Mouse (Mus musculus): Measurements from ENCODE around the gene Des. TPM values are rescaled to one million over a fixed set of nuclear protein-coding genes. Genes with fewer than 3 reads are reported as not detected.

Des gene
- total and polyA plus RNA-seq, 2 experiments from 2014 or later: 1.2 to 2.6 TPM

DNA sequence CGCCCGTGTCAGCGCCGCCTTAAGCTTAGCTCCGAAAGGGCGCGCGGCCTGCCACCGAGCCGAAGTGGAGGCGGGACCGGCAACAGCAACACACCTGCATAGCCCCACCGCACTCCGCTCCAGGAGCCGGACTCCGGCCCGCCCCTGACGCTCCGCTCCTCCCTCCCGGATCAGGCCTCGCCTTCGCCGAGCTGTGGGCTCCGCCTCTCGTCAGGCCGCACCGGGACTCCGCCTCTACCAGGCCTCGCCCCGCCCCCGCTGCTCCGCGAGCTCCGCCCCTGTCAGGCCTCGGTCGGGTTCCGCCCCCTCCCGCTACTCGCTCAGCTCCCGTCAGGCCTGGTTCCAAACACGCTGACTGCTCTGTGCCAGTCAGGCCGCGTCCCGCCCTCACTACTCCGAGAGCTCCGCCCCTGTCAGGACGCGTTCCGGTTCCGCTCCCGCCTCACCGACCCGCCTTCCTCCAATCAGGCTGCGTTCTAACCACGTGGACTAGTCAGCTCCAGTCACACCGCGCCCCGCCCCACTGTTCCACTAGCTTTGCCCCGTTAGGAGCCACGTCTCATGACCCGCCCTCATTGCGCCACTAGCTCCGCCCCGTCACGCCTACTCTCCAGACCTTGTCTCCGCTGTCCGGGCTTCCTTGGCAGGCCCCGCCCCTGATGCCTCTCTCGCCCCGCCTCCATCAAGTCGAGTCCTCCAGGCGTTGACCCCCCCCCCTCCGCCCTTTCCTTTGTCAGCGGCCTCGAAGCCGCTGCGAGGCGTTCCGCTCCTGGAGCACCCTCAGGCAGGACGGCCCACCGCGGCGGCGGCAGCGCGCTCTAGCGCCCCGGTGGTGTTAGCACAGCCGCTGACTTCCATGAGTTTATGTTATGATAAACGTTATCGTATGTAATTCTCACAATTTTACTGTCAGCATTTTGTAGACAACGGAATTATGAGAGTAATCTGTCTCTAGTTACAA lies 42.6 kb upstream of the Des start, which contains the start of gene Dnpep:
Gene Dnpep, minus strand, starts transcription at position 750 of the 961 bp plus-strand sequence.
- no peaks in the 10 kb centered on the region for H3K27me3 ChIP-seq (ENCODE audit: insufficient read depth, low read length)
- peak within 1 kb of the TSS; percentile 86 for H3K27ac ChIP-seq
- H3K9ac ChIP-seq (replicated peaks; ENCODE audit: low read length): peak within 1 kb of the TSS; percentile 68
- TF ChIP-seq CTCF (IDR thresholded peaks at IDR 0.05; ENCODE audit: low read depth): peak; percentile 70
- under 1% methylated on average over 84 of the region's 92 CpGs for WGBS
- H3K4me2 ChIP-seq (ENCODE audit: low read depth, low read length): peak within 1 kb of the TSS; percentile 81
- H3K4me3 ChIP-seq (ENCODE audit: low read length): peak within 1 kb of the TSS; percentile 76
- peak; percentile 98 for ATAC-seq
- H3K9me3 ChIP-seq (ENCODE audit: low read length): no peaks in the 10 kb centered on the region
- H3K36me3 ChIP-seq (ENCODE audit: insufficient read depth, low read length): peaks cover 18% of the 10 kb centered on the region; the same call in 1 of the 2 replicates
- peak; percentile 100 for DNase-seq (ENCODE audit: low spot score)
- peaks cover 7% of the 10 kb centered on the region; the same call in 1 of the 2 replicates for H3K4me1 ChIP-seq (ENCODE audit: insufficient read depth, low read length)

DNA sequence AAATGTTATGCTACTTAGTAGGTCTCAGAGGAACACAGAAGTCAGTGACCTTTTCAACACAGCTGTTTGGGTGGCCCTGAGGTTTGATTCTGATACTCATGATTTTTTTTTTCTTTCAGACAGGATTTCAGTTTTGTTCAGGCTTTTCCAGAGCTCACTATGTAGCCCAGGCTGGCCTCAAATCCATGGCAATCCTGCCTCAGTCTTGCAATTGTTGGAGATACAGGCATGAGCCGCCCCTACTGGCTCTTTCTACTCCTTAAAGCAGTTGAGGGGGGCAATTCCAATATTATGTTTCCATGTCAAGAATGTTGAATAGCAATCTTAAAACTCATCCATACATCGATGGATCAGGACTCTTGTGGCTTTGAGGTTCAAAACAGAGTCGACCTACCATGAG lies 41.8 kb upstream of the Des start:
- ATAC-seq: no peak

DNA sequence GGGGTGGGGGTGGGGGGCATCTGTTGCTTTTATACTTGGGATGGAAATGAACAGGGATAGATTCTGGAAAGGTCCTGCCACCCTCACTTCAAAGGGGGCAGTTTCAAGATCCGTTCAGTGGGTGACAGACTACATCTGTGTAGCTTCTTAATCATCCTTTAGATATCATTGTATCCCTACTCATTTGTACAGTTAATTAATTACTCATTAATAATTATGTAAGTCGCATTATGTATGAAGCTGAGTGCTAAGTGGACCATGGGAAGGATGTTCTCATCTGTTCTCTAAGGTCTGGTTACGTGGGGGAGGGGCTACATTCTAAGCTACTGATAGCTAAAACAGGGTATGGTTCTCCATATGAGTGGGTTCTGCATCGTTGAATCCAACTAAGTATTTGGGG lies 41.4 kb upstream of the Des start:
- DNase-seq (ENCODE audit: low spot score) (no peak), ATAC-seq (no peak)
- H3K36me3 ChIP-seq (ENCODE audit: insufficient read depth, low read length): peaks cover 7% of the 10 kb centered on the region; the same call in 1 of the 2 replicates
- H3K4me1 ChIP-seq (ENCODE audit: insufficient read depth, low read length): peaks cover 7% of the 10 kb centered on the region; the same call in 1 of the 2 replicates
- H3K9me3 ChIP-seq (ENCODE audit: low read length): no peaks in the 10 kb centered on the region
- H3K4me3 ChIP-seq (ENCODE audit: low read length): no peak overlapping the region
- no peaks in the 10 kb centered on the region for H3K27me3 ChIP-seq (ENCODE audit: insufficient read depth, low read length)
- no peak for TF ChIP-seq CTCF (IDR thresholded peaks at IDR 0.05; ENCODE audit: low read depth)
- no peak overlapping the region for H3K4me2 ChIP-seq (ENCODE audit: low read depth, low read length)
- 87% methylated on average over 4 of the region's 4 CpGs for WGBS
- H3K27ac ChIP-seq: no peak overlapping the region
- no peak overlapping the region for H3K9ac ChIP-seq (replicated peaks; ENCODE audit: low read length)

More for the DNA sequence above, 41.8 kb upstream of the Des start:
- Histone ChIP-seq H3K27me3 (ENCODE audit: insufficient read depth, low read length) (no peaks in the 10 kb centered on the region), H3K4me2 (ENCODE audit: low read depth, low read length) (peak overlapping the region; percentile 43), H3K9me3 (ENCODE audit: low read length) (no peaks in the 10 kb centered on the region), H3K36me3 (ENCODE audit: insufficient read depth, low read length) (peaks cover 10% of the 10 kb centered on the region; the same call in 1 of the 2 replicates), H3K27ac (peak overlapping the region; percentile 68; the same call in 1 of the 2 replicates), H3K9ac (replicated peaks; ENCODE audit: low read length) (no peak overlapping the region; the same call in 1 of the 2 replicates), H3K4me1 (ENCODE audit: insufficient read depth, low read length) (peaks cover 7% of the 10 kb centered on the region; the same call in 1 of the 2 replicates), H3K4me3 (ENCODE audit: low read length) (peak overlapping the region; percentile 76; the same call in 1 of the 2 replicates)
- WGBS: 67% methylated on average over 3 of the region's 3 CpGs
- DNase-seq (ENCODE audit: low spot score): no peak
- no peak for TF ChIP-seq CTCF (IDR thresholded peaks at IDR 0.05; ENCODE audit: low read depth)

DNA sequence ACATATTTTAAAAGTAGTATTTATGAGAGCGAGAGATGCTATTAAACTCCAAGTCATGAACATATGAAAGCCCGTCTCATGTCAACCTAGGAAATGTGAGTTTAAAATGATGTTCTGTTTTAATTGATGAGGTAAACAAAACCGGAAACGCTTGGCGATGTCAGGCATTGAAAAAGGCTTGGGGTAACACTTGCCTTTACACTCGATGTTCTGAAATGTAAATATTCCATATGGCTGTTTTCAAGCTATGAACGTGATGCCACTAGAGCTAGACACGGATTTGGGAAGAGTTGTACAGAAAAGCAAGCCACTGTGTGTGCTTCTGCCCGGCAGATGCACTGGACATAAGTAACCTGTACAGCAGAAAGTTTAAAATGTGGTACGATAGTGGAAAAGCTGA lies 41.0 kb upstream of the Des start:
- Histone ChIP-seq H3K9me3 (ENCODE audit: low read length) (no peaks in the 10 kb centered on the region), H3K36me3 (ENCODE audit: insufficient read depth, low read length) (peaks cover 4% of the 10 kb centered on the region; the same call in 1 of the 2 replicates), H3K4me2 (ENCODE audit: low read depth, low read length) (no peak overlapping the region), H3K27me3 (ENCODE audit: insufficient read depth, low read length) (no peaks in the 10 kb centered on the region), H3K9ac (replicated peaks; ENCODE audit: low read length) (no peak overlapping the region), H3K4me3 (ENCODE audit: low read length) (no peak overlapping the region), H3K4me1 (ENCODE audit: insufficient read depth, low read length) (peaks cover 7% of the 10 kb centered on the region; the same call in 1 of the 2 replicates), H3K27ac (no peak overlapping the region)
- TF ChIP-seq CTCF (IDR thresholded peaks at IDR 0.05; ENCODE audit: low read depth): no peak
- WGBS: 91% methylated on average over 10 of the region's 10 CpGs
- ATAC-seq: no peak
- DNase-seq (ENCODE audit: low spot score): no peak

DNA sequence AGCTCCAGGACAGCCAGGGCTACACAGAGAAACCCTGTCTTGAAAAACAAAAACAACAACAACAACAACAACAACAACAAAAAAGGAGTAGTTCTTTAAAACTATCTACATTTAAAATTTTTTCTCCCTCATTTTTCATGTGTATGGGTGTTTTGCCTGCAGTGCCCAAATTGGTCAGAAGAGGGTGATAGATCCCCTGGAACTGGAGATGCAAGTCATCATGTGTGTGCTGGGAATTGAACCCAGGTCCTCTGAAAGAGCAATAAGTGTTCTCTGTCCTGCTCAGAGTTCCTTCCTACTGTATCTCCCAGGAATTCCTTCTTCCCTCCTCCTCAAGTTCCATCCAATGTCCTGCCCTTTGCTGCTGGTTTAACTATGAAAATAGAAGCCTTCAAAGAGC lies 32.7 kb upstream of the Des start:
- Histone ChIP-seq H3K27ac (no peak overlapping the region), H3K4me1 (ENCODE audit: insufficient read depth, low read length) (no peaks in the 10 kb centered on the region), H3K27me3 (ENCODE audit: insufficient read depth, low read length) (no peaks in the 10 kb centered on the region), H3K36me3 (ENCODE audit: insufficient read depth, low read length) (no peaks in the 10 kb centered on the region), H3K9me3 (ENCODE audit: low read length) (no peaks in the 10 kb centered on the region), H3K4me2 (ENCODE audit: low read depth, low read length) (no peak overlapping the region), H3K9ac (replicated peaks; ENCODE audit: low read length) (no peak overlapping the region), H3K4me3 (ENCODE audit: low read length) (no peak overlapping the region)
- peak; percentile 15; the same call in 1 of the 2 replicates for TF ChIP-seq CTCF (IDR thresholded peaks at IDR 0.05; ENCODE audit: low read depth)
- DNase-seq (ENCODE audit: low spot score) (no peak), ATAC-seq (no peak)

DNA sequence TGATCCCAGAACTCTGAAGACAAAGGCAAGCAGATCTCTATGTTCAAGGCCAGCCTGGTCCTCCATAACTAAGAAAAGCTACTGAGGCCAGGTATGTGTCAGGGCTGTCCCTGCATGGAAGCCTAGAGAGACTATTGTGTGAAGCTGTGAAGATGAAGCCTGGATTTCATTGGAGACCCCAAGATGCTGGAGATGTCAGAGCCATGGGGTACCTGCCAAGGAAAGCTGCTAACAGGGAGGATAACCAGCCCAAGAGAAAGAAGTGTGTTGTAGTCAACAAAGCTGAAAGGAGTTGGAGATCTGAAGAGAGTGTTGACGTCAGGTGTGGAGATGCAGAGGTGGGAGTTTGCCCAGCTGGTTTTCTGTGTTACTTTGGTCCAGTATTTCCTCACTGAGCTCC lies 28.9 kb upstream of the Des start:
- Histone ChIP-seq H3K4me3 (ENCODE audit: low read length) (no peak overlapping the region), H3K4me1 (ENCODE audit: insufficient read depth, low read length) (no peaks in the 10 kb centered on the region), H3K9ac (replicated peaks; ENCODE audit: low read length) (no peak overlapping the region), H3K27ac (no peak overlapping the region), H3K27me3 (ENCODE audit: insufficient read depth, low read length) (no peaks in the 10 kb centered on the region), H3K36me3 (ENCODE audit: insufficient read depth, low read length) (no peaks in the 10 kb centered on the region), H3K4me2 (ENCODE audit: low read depth, low read length) (no peak overlapping the region), H3K9me3 (ENCODE audit: low read length) (no peaks in the 10 kb centered on the region)
- ATAC-seq (no peak), DNase-seq (ENCODE audit: low spot score) (no peak)
- 95% methylated on average over 1 of the region's 1 CpGs for WGBS
- TF ChIP-seq CTCF (IDR thresholded peaks at IDR 0.05; ENCODE audit: low read depth): no peak
